Mouse (Mus musculus): ENCODE results near the gene Fetub. TPM values are rescaled to one million over a fixed set of nuclear protein-coding genes. Genes with fewer than 3 reads are reported as not detected.
"Not testable (repeated sequence)": the region's sequence is repeated elsewhere in the genome, so short reads cannot be mapped to it uniquely, and the experiment has no call there.

Fetub gene
- polyA plus RNA-seq, 1 experiment from 2014 or later: 0.19 TPM

DNA sequence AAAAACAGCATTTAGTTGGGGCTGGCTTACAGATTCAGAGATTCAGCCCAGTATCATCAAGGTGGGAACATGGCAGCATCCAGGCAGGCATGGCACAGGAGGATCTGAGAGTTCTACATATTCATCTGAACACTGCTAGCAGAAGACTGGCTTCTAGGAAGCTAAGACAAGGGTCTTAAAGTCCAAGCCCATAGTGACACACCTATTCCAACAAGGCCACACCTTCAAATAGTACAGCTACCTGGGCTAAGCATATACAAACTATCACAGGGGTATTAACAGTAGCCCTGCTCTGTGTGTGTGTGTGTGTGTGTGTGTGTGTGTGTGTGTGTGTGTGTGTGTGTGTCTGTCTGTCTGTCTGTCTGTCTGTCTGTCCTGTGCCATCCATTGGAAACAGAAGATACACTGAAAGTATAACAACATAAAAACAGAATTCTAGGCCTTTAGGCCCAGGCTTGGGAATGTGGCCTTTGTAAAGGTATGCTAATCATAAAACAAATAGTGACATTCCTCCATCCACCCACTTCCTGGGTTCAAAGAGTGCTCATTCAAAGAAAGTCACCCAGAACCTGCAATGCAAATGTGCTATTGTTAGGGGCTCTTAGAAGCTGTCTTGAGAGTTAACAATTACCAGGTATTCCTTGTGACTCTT is 23.8 kb downstream of the Fetub start:
- not testable (repeated sequence) for H3K9me3 ChIP-seq (replicated peaks; ENCODE audit: control insufficient read depth, low read length); H3K36me3 ChIP-seq (ENCODE audit: control insufficient read depth, insufficient read depth, low read length); H3K4me3 ChIP-seq (ENCODE audit: low read depth, low read length); ATAC-seq (replicated peaks; ENCODE audit: insufficient number of reproducible peaks, low FRiP score, low TSS enrichment); H3K27me3 ChIP-seq (ENCODE audit: control insufficient read depth, insufficient read depth, low read length); H3K9ac ChIP-seq (ENCODE audit: low read depth, low read length); H3K4me2 ChIP-seq; H3K27ac ChIP-seq (ENCODE audit: low read depth, low read length); H3K4me1 ChIP-seq (ENCODE audit: control insufficient read depth, insufficient read depth, low read length)

- no peak overlapping the region for H3K9ac ChIP-seq (ENCODE audit: low read depth, low read length)
- H3K36me3 ChIP-seq (ENCODE audit: control insufficient read depth, insufficient read depth, low read length): no peaks in the 10 kb centered on the region
Measured at GRCm38 (mm10) chr16:22947371-22947770, 29.2 kb downstream of the Fetub start.

GRCm38 (mm10) chr16:22950840-22951395 is 32.8 kb downstream of the Fetub start, which contains the start of gene Hrg:
Hrg (plus strand) TSS chr16:22951072.
- H3K9ac ChIP-seq (ENCODE audit: low read depth, low read length): no peak within 1 kb of the TSS

More at GRCm38 (mm10) chr16:22947371-22947770, 29.2 kb downstream of the Fetub start:
- no peaks in the 10 kb centered on the region for H3K4me1 ChIP-seq (ENCODE audit: control insufficient read depth, insufficient read depth, low read length)
- H3K27ac ChIP-seq (ENCODE audit: low read depth, low read length): no peak overlapping the region
- H3K4me2 ChIP-seq: no peak overlapping the region
- no peaks in the 10 kb centered on the region for H3K27me3 ChIP-seq (ENCODE audit: control insufficient read depth, insufficient read depth, low read length)
- 85% methylated on average over 2 of the region's 2 CpGs for WGBS (ENCODE audit: insufficient replicate concordance)
- no peaks in the 10 kb centered on the region for H3K9me3 ChIP-seq (replicated peaks; ENCODE audit: control insufficient read depth, low read length)
- ATAC-seq (replicated peaks; ENCODE audit: insufficient number of reproducible peaks, low FRiP score, low TSS enrichment): no peak
- H3K4me3 ChIP-seq (ENCODE audit: low read depth, low read length): no peak overlapping the region

DNA sequence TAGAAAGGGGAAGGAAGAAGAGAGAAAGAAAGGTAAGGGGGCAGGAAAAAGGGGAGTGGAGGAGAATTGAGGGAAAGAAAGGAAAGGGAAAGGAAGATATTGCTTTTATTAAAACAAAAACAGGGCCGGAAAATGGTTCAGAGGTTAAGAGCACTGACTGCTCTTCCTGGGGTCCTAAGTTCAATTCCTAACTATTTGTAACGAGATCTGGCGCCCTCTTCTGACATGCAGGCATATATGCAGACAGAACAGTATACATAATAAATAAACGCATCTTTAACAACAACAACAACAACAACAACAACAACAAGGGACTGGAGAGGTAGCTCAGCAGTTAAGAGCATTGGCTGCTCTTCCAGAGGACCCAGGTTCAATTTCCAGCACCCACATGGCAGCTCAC is 34.9 kb downstream of the Fetub start:
- H3K36me3 ChIP-seq (ENCODE audit: control insufficient read depth, insufficient read depth, low read length): no peaks in the 10 kb centered on the region
- H3K4me3 ChIP-seq (ENCODE audit: low read depth, low read length): no peak overlapping the region
- H3K27ac ChIP-seq (ENCODE audit: low read depth, low read length): no peak overlapping the region
- H3K4me2 ChIP-seq: no peak overlapping the region
- H3K27me3 ChIP-seq (ENCODE audit: control insufficient read depth, insufficient read depth, low read length): no peaks in the 10 kb centered on the region
- WGBS (ENCODE audit: insufficient replicate concordance): 31% methylated on average over 4 of the region's 4 CpGs
- ATAC-seq (replicated peaks; ENCODE audit: insufficient number of reproducible peaks, low FRiP score, low TSS enrichment): no peak
- H3K4me1 ChIP-seq (ENCODE audit: control insufficient read depth, insufficient read depth, low read length): no peaks in the 10 kb centered on the region
- no peak overlapping the region for H3K9ac ChIP-seq (ENCODE audit: low read depth, low read length)
- no peaks in the 10 kb centered on the region for H3K9me3 ChIP-seq (replicated peaks; ENCODE audit: control insufficient read depth, low read length)

More at GRCm38 (mm10) chr16:22950840-22951395, 32.8 kb downstream of the Fetub start, which contains the start of gene Hrg:
- no peaks in the 10 kb centered on the region for H3K9me3 ChIP-seq (replicated peaks; ENCODE audit: control insufficient read depth, low read length)
- no peaks in the 10 kb centered on the region for H3K36me3 ChIP-seq (ENCODE audit: control insufficient read depth, insufficient read depth, low read length)
- H3K4me2 ChIP-seq: no peak within 1 kb of the TSS
- H3K4me1 ChIP-seq (ENCODE audit: control insufficient read depth, insufficient read depth, low read length): no peaks in the 10 kb centered on the region
- 82% methylated on average over 6 of the region's 6 CpGs for WGBS (ENCODE audit: insufficient replicate concordance)
- H3K27ac ChIP-seq (ENCODE audit: low read depth, low read length): no peak within 1 kb of the TSS
- no peak within 1 kb of the TSS for H3K4me3 ChIP-seq (ENCODE audit: low read depth, low read length)
- no peak for ATAC-seq (replicated peaks; ENCODE audit: insufficient number of reproducible peaks, low FRiP score, low TSS enrichment)
- H3K27me3 ChIP-seq (ENCODE audit: control insufficient read depth, insufficient read depth, low read length): no peaks in the 10 kb centered on the region

GRCm38 (mm10) chr16:22955397-22956084 is 37.4 kb downstream of the Fetub start:
- Histone ChIP-seq H3K27ac (ENCODE audit: low read depth, low read length) (no peak overlapping the region), H3K4me2 (no peak overlapping the region), H3K4me3 (ENCODE audit: low read depth, low read length) (no peak overlapping the region), H3K9me3 (replicated peaks; ENCODE audit: control insufficient read depth, low read length) (no peaks in the 10 kb centered on the region), H3K27me3 (ENCODE audit: control insufficient read depth, insufficient read depth, low read length) (no peaks in the 10 kb centered on the region), H3K36me3 (ENCODE audit: control insufficient read depth, insufficient read depth, low read length) (no peaks in the 10 kb centered on the region), H3K9ac (ENCODE audit: low read depth, low read length) (no peak overlapping the region), H3K4me1 (ENCODE audit: control insufficient read depth, insufficient read depth, low read length) (no peaks in the 10 kb centered on the region)
- no peak for ATAC-seq (replicated peaks; ENCODE audit: insufficient number of reproducible peaks, low FRiP score, low TSS enrichment)
- 64% methylated on average over 13 of the region's 13 CpGs for WGBS (ENCODE audit: insufficient replicate concordance)

DNA sequence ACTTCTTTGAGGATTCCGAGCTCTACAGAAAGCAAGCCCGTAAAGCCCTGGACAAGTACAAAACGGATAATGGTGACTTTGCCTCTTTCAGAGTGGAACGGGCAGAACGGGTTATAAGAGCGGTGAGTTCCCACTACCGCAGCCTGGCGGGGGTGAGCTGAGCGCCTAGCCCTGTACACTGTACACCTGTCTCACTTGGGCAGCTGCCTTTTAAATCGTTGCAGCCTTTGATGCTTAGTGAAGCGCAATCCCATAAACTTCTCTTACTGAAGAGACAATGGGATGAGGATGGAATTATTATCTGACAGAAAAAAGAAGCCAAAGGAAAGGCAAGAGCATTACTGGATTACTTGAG is 37.9 kb downstream of the Fetub start:
- H3K9me3 ChIP-seq (replicated peaks; ENCODE audit: control insufficient read depth, low read length): no peaks in the 10 kb centered on the region
- ATAC-seq (replicated peaks; ENCODE audit: insufficient number of reproducible peaks, low FRiP score, low TSS enrichment): no peak
- WGBS (ENCODE audit: insufficient replicate concordance): 79% methylated on average over 11 of the region's 11 CpGs

GRCm38 (mm10) chr16:22961073-22961472 is 42.9 kb downstream of the Fetub start:
- 84% methylated on average over 8 of the region's 8 CpGs for WGBS (ENCODE audit: insufficient replicate concordance)
- H3K4me3 ChIP-seq (ENCODE audit: low read depth, low read length): no peak overlapping the region
- no peaks in the 10 kb centered on the region for H3K4me1 ChIP-seq (ENCODE audit: control insufficient read depth, insufficient read depth, low read length)
- H3K27ac ChIP-seq (ENCODE audit: low read depth, low read length): no peak overlapping the region
- no peaks in the 10 kb centered on the region; the same call in 1 of the 2 replicates for H3K27me3 ChIP-seq (ENCODE audit: control insufficient read depth, insufficient read depth, low read length)
- no peaks in the 10 kb centered on the region for H3K36me3 ChIP-seq (ENCODE audit: control insufficient read depth, insufficient read depth, low read length)
- no peaks in the 10 kb centered on the region for H3K9me3 ChIP-seq (replicated peaks; ENCODE audit: control insufficient read depth, low read length)
- ATAC-seq (replicated peaks; ENCODE audit: insufficient number of reproducible peaks, low FRiP score, low TSS enrichment): no peak
- H3K4me2 ChIP-seq: no peak overlapping the region
- no peak overlapping the region for H3K9ac ChIP-seq (ENCODE audit: low read depth, low read length)

More for the DNA sequence above, 37.9 kb downstream of the Fetub start:
- H3K4me3 ChIP-seq (ENCODE audit: low read depth, low read length): no peak overlapping the region
- H3K27ac ChIP-seq (ENCODE audit: low read depth, low read length): no peak overlapping the region
- no peak overlapping the region for H3K9ac ChIP-seq (ENCODE audit: low read depth, low read length)
- no peaks in the 10 kb centered on the region for H3K27me3 ChIP-seq (ENCODE audit: control insufficient read depth, insufficient read depth, low read length)
- no peaks in the 10 kb centered on the region for H3K36me3 ChIP-seq (ENCODE audit: control insufficient read depth, insufficient read depth, low read length)
- no peak overlapping the region for H3K4me2 ChIP-seq
- no peaks in the 10 kb centered on the region for H3K4me1 ChIP-seq (ENCODE audit: control insufficient read depth, insufficient read depth, low read length)

DNA sequence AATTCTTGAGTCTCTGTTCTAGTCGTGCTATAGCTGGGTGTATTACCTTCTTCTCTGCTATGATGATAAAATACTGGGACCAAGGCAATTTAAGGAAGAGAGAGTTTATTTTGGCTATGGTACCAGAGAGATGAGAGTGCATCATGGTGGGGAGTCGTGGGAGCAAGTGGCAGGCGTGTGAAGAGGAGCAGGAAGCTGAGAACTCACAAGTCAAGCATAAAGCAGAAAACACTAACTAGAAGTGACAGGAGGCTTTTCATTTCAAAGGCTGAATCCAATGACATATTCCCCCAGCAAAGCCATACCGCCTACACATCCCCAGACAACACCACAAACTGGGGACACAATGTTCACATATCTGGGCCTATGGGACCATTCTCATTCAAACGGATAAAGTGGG is 44.1 kb downstream of the Fetub start:
- Histone ChIP-seq H3K27ac (ENCODE audit: low read depth, low read length) (no peak overlapping the region), H3K36me3 (ENCODE audit: control insufficient read depth, insufficient read depth, low read length) (no peaks in the 10 kb centered on the region), H3K4me1 (ENCODE audit: control insufficient read depth, insufficient read depth, low read length) (no peaks in the 10 kb centered on the region), H3K9ac (ENCODE audit: low read depth, low read length) (no peak overlapping the region), H3K4me2 (no peak overlapping the region), H3K9me3 (replicated peaks; ENCODE audit: control insufficient read depth, low read length) (no peaks in the 10 kb centered on the region), H3K4me3 (ENCODE audit: low read depth, low read length) (no peak overlapping the region), H3K27me3 (ENCODE audit: control insufficient read depth, insufficient read depth, low read length) (no peaks in the 10 kb centered on the region; the same call in 1 of the 2 replicates)
- ATAC-seq (replicated peaks; ENCODE audit: insufficient number of reproducible peaks, low FRiP score, low TSS enrichment): no peak
- WGBS (ENCODE audit: insufficient replicate concordance): 79% methylated on average over 5 of the region's 5 CpGs

Data from heart, embryonic 11.5 days (tissue).